Mouse (Mus musculus) heart, adult 2 months (tissue): ENCODE data around the gene Fxr2. TPM values are rescaled to one million over a fixed set of nuclear protein-coding genes. Genes with fewer than 3 reads are reported as not detected.

ENCODE experiments used
- DNase-seq, 2 experiments: peaks; one replicate each; pipeline ENCODE4 v3.0.0; 2021
- H3K27ac ChIP-seq: fragments of 200-600 bp; 2 replicates; pipeline ENCODE4 v1.8.1; 2022
- H3K27me3 ChIP-seq: fragments of 200-500 bp; 2 replicates; pipeline ENCODE4 v1.6.1; 2012; ENCODE audit warnings: mild to moderate bottlenecking, low read length, inconsistent platforms, mixed read lengths; ENCODE audit not compliant: control insufficient read depth, insufficient read depth
- H3K36me3 ChIP-seq: fragments of 200-500 bp; 2 replicates; pipeline ENCODE4 v1.6.1; 2012; ENCODE audit warnings: low read length, inconsistent platforms; ENCODE audit not compliant: control insufficient read depth, insufficient read depth
- H3K4me1 ChIP-seq: fragments of 200-500 bp; 2 replicates; pipeline ENCODE4 v1.6.1; 2011; ENCODE audit warnings: low read length; ENCODE audit not compliant: control insufficient read depth, insufficient read depth
- H3K4me3 ChIP-seq: fragments of 200-600 bp; 2 replicates; pipeline ENCODE4 v1.8.1; 2022
- H3K79me2 ChIP-seq: fragments of 200-500 bp; replicated peaks from 2 replicates; pipeline ENCODE4 v1.6.1; 2012; ENCODE audit warnings: mild to moderate bottlenecking, inconsistent platforms, low read length, moderate library complexity, mixed read lengths; ENCODE audit not compliant: control insufficient read depth, insufficient read depth
- H3K9ac ChIP-seq: fragments of 200-500 bp; 2 replicates; pipeline ENCODE4 v1.6.1; 2012; ENCODE audit warnings: low read depth, mild to moderate bottlenecking, control low read depth, inconsistent platforms, low read length, mixed read lengths
- CTCF ChIP-seq: fragments of 200-600 bp; IDR thresholded peaks from 2 replicates; pipeline ENCODE4 v1.8.1; 2022; ENCODE audit warnings: antibody characterized with exemption, mild to moderate bottlenecking, moderate library complexity
- EP300 ChIP-seq: fragments of 200-500 bp; IDR thresholded peaks from 2 replicates; pipeline ENCODE4 v1.6.1; 2011; ENCODE audit warnings: low read depth, low read length, control low read depth; ENCODE audit not compliant: insufficient read depth
- POLR2A ChIP-seq: fragments of 200-500 bp; IDR thresholded peaks from 2 replicates; pipeline ENCODE4 v1.6.1; 2011; ENCODE audit warnings: mild to moderate bottlenecking, low read depth, low read length, control low read depth; ENCODE audit not compliant: insufficient read depth
- WGBS: fragments of 180-500 bp; shearing (Covaris S2); methylation state at CpG from one replicate; pipeline ENCODE4 v1.1.7; 2018; 5-methylcytosine and 5-hydroxymethylcytosine counted together
- intact Hi-C: fragments of 180-260 bp; cut with DNase I; formaldehyde crosslinking; loops from one replicate; pipeline ENCODE4 v1.15.1; 2025
- polyA plus RNA-seq: library from polyadenylated mRNA; depleted of rRNA; stranded (reverse); fragments of >200 nt; gene quantifications from 2 replicates; pipeline ENCODE4 v1.2.3, GENCODE M21; 2012
- total RNA-seq, 2 experiments: library from RNA; stranded (reverse); gene quantifications; 2 replicates each; pipeline ENCODE4 v1.2.3; 2021

The Fxr2 gene
- total and polyA plus RNA-seq, 3 experiments: 61.2 to 103 (median 86.0) TPM

GRCm38 (mm10) chr11:69600098-69600497 lies 32.7 kb upstream of the Fxr2 start:
- WGBS: 22% methylated on average over 6 of the region's 6 CpGs
- Histone ChIP-seq H3K27me3 (no peaks in the 10 kb centered on the region), H3K79me2 (no peaks in the 10 kb centered on the region), H3K36me3 (no peaks in the 10 kb centered on the region), H3K9ac (no peak overlapping the region), H3K4me3 (no peak overlapping the region), H3K4me1 (peaks cover 10% of the 10 kb centered on the region), H3K27ac (peak overlapping the region; percentile 26; the same call in 1 of the 2 replicates)
- DNase-seq: peak; percentile 64 to 70
- TF ChIP-seq CTCF (no peak), EP300 (no peak), POLR2A (no peak)
- intact Hi-C loops: no loop called here

GRCm38 (mm10) chr11:69601768-69602167 lies 31.0 kb upstream of the Fxr2 start:
- Histone ChIP-seq H3K27ac (no peak overlapping the region), H3K36me3 (no peaks in the 10 kb centered on the region), H3K79me2 (no peaks in the 10 kb centered on the region), H3K9ac (no peak overlapping the region), H3K27me3 (no peaks in the 10 kb centered on the region), H3K4me3 (no peak overlapping the region), H3K4me1 (peaks cover 10% of the 10 kb centered on the region)
- WGBS: 44% methylated on average over 3 of the region's 3 CpGs
- TF ChIP-seq EP300 (no peak), CTCF (no peak)
- DNase-seq: no peak
- intact Hi-C loops: no loop called here

DNA sequence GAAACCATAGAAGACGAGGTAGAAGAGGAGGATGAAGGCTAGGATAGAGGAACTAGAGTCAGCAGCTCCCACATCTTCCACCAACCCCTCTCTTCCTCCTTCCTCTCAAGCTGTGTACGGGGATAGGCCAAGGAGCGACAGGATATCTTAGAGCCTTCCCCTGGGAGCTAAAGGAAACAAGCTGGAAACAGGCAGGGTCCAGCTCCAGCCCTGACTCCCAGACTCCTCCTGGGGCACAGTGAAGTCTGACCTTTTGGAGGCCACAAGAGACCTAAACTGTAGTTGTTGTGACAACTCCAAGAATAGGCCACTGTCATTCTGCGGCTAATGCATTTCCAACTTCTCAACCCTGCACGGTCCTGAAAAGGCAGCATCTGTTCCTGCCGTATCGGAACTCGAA lies 29.3 kb upstream of the Fxr2 start:
- TF ChIP-seq POLR2A (peak; percentile 18; the same call in 1 of the 2 replicates), CTCF (no peak), EP300 (peak; percentile 29; the same call in 1 of the 2 replicates)
- intact Hi-C loops: loop anchor here (1.0 kb wide), 1 partner anchor 22 kb away; no protein-coding TSS in a partner anchor
- peak overlapping the region; percentile 51 for H3K27ac ChIP-seq
- no peaks in the 10 kb centered on the region for H3K36me3 ChIP-seq
- H3K4me3 ChIP-seq: no peak overlapping the region
- H3K27me3 ChIP-seq: no peaks in the 10 kb centered on the region
- DNase-seq: peak; percentile 33 to 49
- no peak overlapping the region for H3K9ac ChIP-seq
- peaks cover 10% of the 10 kb centered on the region for H3K4me1 ChIP-seq
- 32% methylated on average over 8 of the region's 8 CpGs for WGBS
- H3K79me2 ChIP-seq: no peaks in the 10 kb centered on the region

DNA sequence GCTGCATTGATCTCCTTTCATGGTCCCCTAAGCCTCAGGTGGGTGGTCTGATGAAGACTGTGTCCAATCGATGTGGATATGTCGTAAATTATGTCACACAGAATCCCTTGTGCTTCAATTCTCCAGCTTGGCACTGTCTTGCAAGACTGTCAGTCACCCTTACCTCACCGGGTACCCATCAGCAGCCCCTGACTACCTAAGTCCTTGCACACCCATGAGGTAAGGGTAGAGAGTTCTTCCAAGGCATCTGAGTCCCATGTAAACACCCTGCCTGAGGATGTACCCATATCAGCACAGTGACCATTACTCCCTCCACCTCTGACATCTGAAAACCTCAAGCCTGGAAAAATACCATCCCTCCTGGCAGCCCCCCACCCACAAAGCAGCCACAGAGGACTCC lies 28.4 kb upstream of the Fxr2 start:
- H3K27me3 ChIP-seq: no peaks in the 10 kb centered on the region
- TF ChIP-seq POLR2A (no peak), EP300 (no peak), CTCF (no peak)
- intact Hi-C loops: no loop called here
- no peaks in the 10 kb centered on the region for H3K79me2 ChIP-seq
- H3K4me3 ChIP-seq: no peak overlapping the region; the same call in 1 of the 2 replicates
- H3K9ac ChIP-seq: peak overlapping the region; percentile 71
- H3K27ac ChIP-seq: peak overlapping the region; percentile 32
- DNase-seq: no peak
- peaks cover 10% of the 10 kb centered on the region for H3K4me1 ChIP-seq
- WGBS: 72% methylated on average over 3 of the region's 3 CpGs
- H3K36me3 ChIP-seq: no peaks in the 10 kb centered on the region

DNA sequence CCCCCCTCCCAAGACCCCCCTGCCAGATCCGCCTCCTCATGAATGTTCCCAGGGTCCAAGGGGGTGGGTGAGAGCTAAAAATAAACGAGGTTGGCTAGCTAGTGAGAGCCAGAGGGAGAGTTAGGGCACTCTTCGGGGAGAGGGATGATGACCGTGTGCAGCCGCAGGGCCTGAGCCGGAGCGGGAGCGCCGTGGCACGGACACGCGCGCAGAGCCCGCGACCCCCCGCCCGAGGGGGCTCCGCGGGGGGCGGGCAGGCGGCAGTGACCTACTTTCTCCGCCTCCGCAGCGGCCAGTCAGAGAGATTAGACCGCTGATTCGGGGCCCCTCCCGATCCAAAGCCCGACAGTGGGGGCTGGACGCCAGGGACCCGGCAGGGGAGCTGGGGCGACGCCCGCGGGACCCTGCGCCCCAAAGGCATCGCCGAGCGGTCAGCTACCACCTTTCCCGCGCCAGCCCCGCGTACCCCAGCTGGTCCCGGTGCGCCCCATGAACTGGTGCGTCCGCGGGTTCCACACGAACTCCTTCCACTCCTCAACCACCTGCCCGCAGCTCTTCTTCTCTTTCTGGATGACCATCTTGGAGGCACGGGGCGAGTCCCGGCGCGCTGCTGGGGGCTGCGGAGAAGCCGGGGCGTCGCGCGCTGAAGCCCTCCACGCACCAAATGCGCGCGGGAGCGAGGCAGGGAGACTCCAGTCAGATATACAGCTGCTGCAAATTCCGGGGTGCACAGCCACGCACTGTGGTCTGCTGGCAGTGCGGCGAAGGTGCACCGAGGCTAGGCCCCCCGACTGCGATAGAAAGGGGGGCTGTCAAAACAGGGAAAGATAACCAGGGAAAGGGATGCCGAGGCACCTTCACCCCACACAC lies 27.8 kb upstream of the Fxr2 start:
- Histone ChIP-seq H3K27me3 (no peaks in the 10 kb centered on the region), H3K79me2 (no peaks in the 10 kb centered on the region), H3K9ac (peak overlapping the region; percentile 71), H3K4me1 (peaks cover 10% of the 10 kb centered on the region), H3K36me3 (no peaks in the 10 kb centered on the region), H3K27ac (peak overlapping the region; percentile 67), H3K4me3 (peak overlapping the region; percentile 57)
- TF ChIP-seq EP300 (no peak), CTCF (no peak), POLR2A (0 out of 2 replicates have a peak, but pooled peaks have one; percentile 32)
- WGBS: 1% methylated on average over 67 of the region's 73 CpGs
- DNase-seq: peak; percentile 35 to 45
- intact Hi-C loops: no loop called here
